Mouse (Mus musculus) midbrain, postnatal 0 days (tissue): ENCODE measurements around the gene Cpn1. TPM values are rescaled to one million over a fixed set of nuclear protein-coding genes. Genes with fewer than 3 reads are reported as not detected.
A peak's percentile ranks its signal among the peaks of the same experiment; 100 is the strongest.

Experiments
- ATAC-seq: fragments of 200-750 bp; cut with Nextera tagmentation; 2 replicates; pipeline ENCODE4 v1.8.0; 2017; ENCODE audit warnings: moderate number of reproducible peaks, mild to moderate bottlenecking, moderate TSS enrichment, moderate library complexity; ENCODE audit not compliant: low FRiP score
- DNase-seq: peaks from one replicate; pipeline ENCODE4 v3.0.0-alpha.2; 2015; ENCODE audit warnings: low spot score
- H3K27ac ChIP-seq: fragments of 300-500 bp; sonication (generic); 2 replicates; pipeline ENCODE4 v1.5.1; 2014; ENCODE audit warnings: low read depth, mild to moderate bottlenecking, low read length, mixed read lengths
- H3K27me3 ChIP-seq: fragments of 300-500 bp; sonication (generic); 2 replicates; pipeline ENCODE4 v1.6.1; 2014; ENCODE audit warnings: low read length, control low read depth, mixed read lengths; ENCODE audit not compliant: insufficient read depth
- H3K36me3 ChIP-seq: fragments of 300-500 bp; sonication (generic); 2 replicates; pipeline ENCODE4 v1.6.1; 2014; ENCODE audit warnings: low read length, control low read depth, mixed read lengths; ENCODE audit not compliant: insufficient read depth
- H3K4me1 ChIP-seq: fragments of 300-500 bp; sonication (generic); 2 replicates; pipeline ENCODE4 v1.6.1; 2014; ENCODE audit warnings: mild to moderate bottlenecking, control low read depth, antibody characterized with exemption, low read length, mixed read lengths; ENCODE audit not compliant: insufficient read depth
- H3K4me2 ChIP-seq: fragments of 300-500 bp; sonication (generic); 2 replicates; pipeline ENCODE4 v1.6.1; 2014; ENCODE audit warnings: low read depth, mild to moderate bottlenecking, low read length, mixed read lengths; ENCODE audit not compliant: poor library complexity, severe bottlenecking
- H3K4me3 ChIP-seq: fragments of 300-500 bp; sonication (generic); 2 replicates; pipeline ENCODE4 v1.5.1; 2014; ENCODE audit warnings: low read depth, mild to moderate bottlenecking, low read length, moderate library complexity
- H3K9ac ChIP-seq: fragments of 300-500 bp; sonication (generic); replicated peaks from 2 replicates; pipeline ENCODE4 v1.6.1; 2014; ENCODE audit warnings: mild to moderate bottlenecking, low read length, moderate library complexity, mixed read lengths; ENCODE audit not compliant: poor library complexity, severe bottlenecking
- H3K9me3 ChIP-seq: fragments of 300-500 bp; sonication (generic); 2 replicates; pipeline ENCODE4 v1.6.1; 2016; ENCODE audit warnings: low read length, control low read depth
- CTCF ChIP-seq: IDR thresholded peaks from 2 replicates; pipeline ENCODE4 v1.5.1; 2016; ENCODE audit warnings: antibody characterized with exemption, mild to moderate bottlenecking
- WGBS: fragments of 180-500 bp; shearing (Covaris S2); extraction: QIAGEN DNeasy Blood & Tissue Kit; methylation state at CpG from one replicate; pipeline ENCODE4 v1.1.7; 2014; 5-methylcytosine and 5-hydroxymethylcytosine counted together
- polyA plus RNA-seq: library from polyadenylated mRNA; unstranded; fragments of >200 nt; fragmentation: Nextera tagmentation; extraction: Ambion mirVana; gene quantifications from 2 replicates; pipeline ENCODE4 v1.2.1, GENCODE M21; 2015
- total RNA-seq: library from RNA; depleted of rRNA; stranded (reverse); fragments of >200 nt; gene quantifications from 2 replicates; pipeline ENCODE4 v1.2.3, GENCODE M21; 2014

The Cpn1 gene
- total and polyA plus RNA-seq, 2 experiments from 2014 or later: 0.27 to 0.48 TPM

- no peak for ATAC-seq
Measured at GRCm38 (mm10) chr19:43938355-43938754, 48.0 kb downstream of the Cpn1 start.

GRCm38 (mm10) chr19:43930926-43931325, 55.4 kb downstream of the Cpn1 start:
- no peak overlapping the region for H3K27ac ChIP-seq
- H3K4me2 ChIP-seq: no peak overlapping the region
- DNase-seq (no peak), ATAC-seq (no peak)
- no peaks in the 10 kb centered on the region for H3K9me3 ChIP-seq
- no peaks in the 10 kb centered on the region for H3K36me3 ChIP-seq
- H3K4me1 ChIP-seq: no peaks in the 10 kb centered on the region
- TF ChIP-seq CTCF: no peak
- no peaks in the 10 kb centered on the region for H3K27me3 ChIP-seq
- no peak overlapping the region for H3K4me3 ChIP-seq
- H3K9ac ChIP-seq: no peak overlapping the region
- 86% methylated on average over 6 of the region's 6 CpGs for WGBS

More at GRCm38 (mm10) chr19:43938355-43938754, 48.0 kb downstream of the Cpn1 start:
- Histone ChIP-seq H3K27ac (no peak overlapping the region), H3K36me3 (no peaks in the 10 kb centered on the region), H3K27me3 (no peaks in the 10 kb centered on the region), H3K4me2 (no peak overlapping the region), H3K4me3 (no peak overlapping the region), H3K4me1 (no peaks in the 10 kb centered on the region; the same call in 1 of the 2 replicates), H3K9ac (no peak overlapping the region), H3K9me3 (no peaks in the 10 kb centered on the region)
- 49% methylated on average over 11 of the region's 11 CpGs for WGBS
- no peak for TF ChIP-seq CTCF
- DNase-seq: no peak

- no peaks in the 10 kb centered on the region for H3K9me3 ChIP-seq
- no peak overlapping the region for H3K4me3 ChIP-seq
- TF ChIP-seq CTCF: no peak
- no peak overlapping the region for H3K27ac ChIP-seq
- no peak for ATAC-seq
- H3K4me2 ChIP-seq: no peak overlapping the region
- 51% methylated on average over 7 of the region's 7 CpGs for WGBS
- DNase-seq: no peak
- H3K36me3 ChIP-seq: no peaks in the 10 kb centered on the region
- no peak overlapping the region for H3K9ac ChIP-seq
- H3K4me1 ChIP-seq: no peaks in the 10 kb centered on the region
- H3K27me3 ChIP-seq: no peaks in the 10 kb centered on the region
Measured at GRCm38 (mm10) chr19:43930366-43930765, 56.0 kb downstream of the Cpn1 start.

GRCm38 (mm10) chr19:43929869-43930268, 56.5 kb downstream of the Cpn1 start:
- H3K9ac ChIP-seq: no peak overlapping the region
- H3K4me1 ChIP-seq: no peaks in the 10 kb centered on the region
- no peak overlapping the region for H3K4me2 ChIP-seq
- H3K36me3 ChIP-seq: no peaks in the 10 kb centered on the region
- no peaks in the 10 kb centered on the region for H3K27me3 ChIP-seq
- no peak overlapping the region for H3K4me3 ChIP-seq
- TF ChIP-seq CTCF: no peak
- no peak for ATAC-seq
- no peak overlapping the region for H3K27ac ChIP-seq
- DNase-seq: no peak
- WGBS: 23% methylated on average over 11 of the region's 11 CpGs
- no peaks in the 10 kb centered on the region for H3K9me3 ChIP-seq

- DNase-seq: no peak
- ATAC-seq: no peak
- H3K4me3 ChIP-seq: no peak overlapping the region
- 79% methylated on average over 5 of the region's 5 CpGs for WGBS
- no peak overlapping the region for H3K27ac ChIP-seq
- no peak overlapping the region for H3K9ac ChIP-seq
- no peak for TF ChIP-seq CTCF
- no peaks in the 10 kb centered on the region for H3K4me1 ChIP-seq
- no peaks in the 10 kb centered on the region for H3K9me3 ChIP-seq
- no peaks in the 10 kb centered on the region for H3K36me3 ChIP-seq
- no peak overlapping the region for H3K4me2 ChIP-seq
- no peaks in the 10 kb centered on the region for H3K27me3 ChIP-seq
Measured at GRCm38 (mm10) chr19:43927967-43928366, 58.4 kb downstream of the Cpn1 start.

GRCm38 (mm10) chr19:43927057-43927456, 59.3 kb downstream of the Cpn1 start:
- Histone ChIP-seq H3K36me3 (no peaks in the 10 kb centered on the region), H3K27ac (no peak overlapping the region), H3K4me2 (no peak overlapping the region), H3K27me3 (no peaks in the 10 kb centered on the region), H3K4me3 (no peak overlapping the region), H3K9ac (no peak overlapping the region), H3K4me1 (no peaks in the 10 kb centered on the region), H3K9me3 (no peaks in the 10 kb centered on the region)
- ATAC-seq: no peak; the same call in 1 of the 2 replicates
- no peak for TF ChIP-seq CTCF
- peak; percentile 46 for DNase-seq
- 73% methylated on average over 10 of the region's 10 CpGs for WGBS
